Mouse (Mus musculus) liver, postnatal 0 days (tissue): ENCODE measurements around the gene Ccdc155. TPM values are rescaled to one million over a fixed set of nuclear protein-coding genes. Genes with fewer than 3 reads are reported as not detected.

Experiments used
- ATAC-seq: fragments of 200-750 bp; cut with Nextera tagmentation; 2 replicates; pipeline ENCODE4 v1.8.0; 2017; ENCODE audit warnings: mild to moderate bottlenecking, moderate library complexity
- DNase-seq: peaks from one replicate; pipeline ENCODE4 v3.0.0-alpha.2; 2016
- H3K27ac ChIP-seq: fragments of 300-500 bp; sonication (generic); 2 replicates; pipeline ENCODE4 v1.5.1; 2014; ENCODE audit warnings: antibody characterized with exemption, moderate library complexity, mild to moderate bottlenecking, low read depth
- H3K27me3 ChIP-seq: fragments of 300-500 bp; sonication (generic); 2 replicates; pipeline ENCODE4 v1.6.1; 2014; ENCODE audit warnings: low read length, control low read depth, mixed read lengths; ENCODE audit not compliant: insufficient read depth
- H3K36me3 ChIP-seq: fragments of 300-500 bp; sonication (generic); replicated peaks from 2 replicates; pipeline ENCODE4 v1.6.1; 2014; ENCODE audit warnings: mild to moderate bottlenecking, control low read depth, low read length, moderate library complexity, mixed read lengths; ENCODE audit not compliant: insufficient read depth
- H3K4me1 ChIP-seq: fragments of 300-500 bp; sonication (generic); 2 replicates; pipeline ENCODE4 v1.6.1; 2014; ENCODE audit warnings: antibody characterized with exemption, mild to moderate bottlenecking, control low read depth; ENCODE audit not compliant: insufficient read depth
- H3K4me2 ChIP-seq: fragments of 300-500 bp; sonication (generic); 2 replicates; pipeline ENCODE4 v1.6.1; 2014; ENCODE audit warnings: low read depth, mild to moderate bottlenecking, low read length, moderate library complexity, mixed read lengths
- H3K4me3 ChIP-seq: fragments of 300-500 bp; sonication (generic); 2 replicates; pipeline ENCODE4 v1.5.1; 2014; ENCODE audit warnings: low read depth, low read length
- H3K9ac ChIP-seq: fragments of 300-500 bp; sonication (generic); replicated peaks from 2 replicates; pipeline ENCODE4 v1.6.1; 2014; ENCODE audit warnings: mild to moderate bottlenecking, moderate library complexity
- H3K9me3 ChIP-seq: fragments of 300-500 bp; sonication (generic); 2 replicates; pipeline ENCODE4 v1.6.1; 2016; ENCODE audit warnings: mild to moderate bottlenecking, control low read depth, low read length, mixed read lengths
- CTCF ChIP-seq: sonication (generic); IDR thresholded peaks from 2 replicates; pipeline ENCODE4 v1.5.1; 2016; ENCODE audit warnings: antibody characterized with exemption, low read depth
- EP300 ChIP-seq: IDR thresholded peaks from 2 replicates; pipeline ENCODE4 v1.6.1; 2016; ENCODE audit warnings: antibody characterized with exemption, low read depth, mild to moderate bottlenecking
- WGBS: fragments of 180-500 bp; shearing (Covaris S2); extraction: QIAGEN DNeasy Blood & Tissue Kit; methylation state at CpG from one replicate; pipeline ENCODE4 v1.1.7; 2014; ENCODE audit not compliant: insufficient replicate concordance; 5-methylcytosine and 5-hydroxymethylcytosine counted together
- polyA plus RNA-seq: library from polyadenylated mRNA; unstranded; fragments of >200 nt; fragmentation: Nextera tagmentation; extraction: Ambion mirVana; gene quantifications from 2 replicates; pipeline ENCODE4 v1.2.1, GENCODE M21; 2015

Gene Ccdc155
- polyA plus RNA-seq, 1 experiment from 2014 or later = not detected

DNA sequence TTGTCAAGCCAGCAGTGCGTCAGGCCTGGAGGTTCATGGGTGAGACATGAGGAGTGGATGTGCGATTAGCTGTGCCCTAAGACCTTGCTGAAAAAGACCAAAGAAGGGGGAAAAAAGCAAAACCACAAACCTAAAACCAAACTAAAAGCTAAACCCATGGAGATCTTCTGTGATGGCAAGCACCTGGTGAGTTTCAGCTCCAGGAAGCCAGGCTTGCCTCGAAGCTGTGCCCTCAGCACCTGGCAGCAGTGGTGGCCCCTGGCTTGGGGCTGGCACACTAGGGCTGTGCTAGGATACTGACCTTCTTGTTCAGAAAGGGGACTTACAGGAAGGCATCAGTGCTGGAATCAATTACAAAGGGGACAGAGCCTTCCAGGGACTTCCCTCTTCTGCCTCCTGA lies 63.4 kb downstream of the Ccdc155 start:
- no peak for ATAC-seq
- Histone ChIP-seq H3K27ac (no peak overlapping the region), H3K9ac (no peak overlapping the region), H3K36me3 (peaks cover 38% of the 10 kb centered on the region), H3K27me3 (no peaks in the 10 kb centered on the region), H3K4me3 (no peak overlapping the region), H3K4me1 (peaks cover 14% of the 10 kb centered on the region), H3K4me2 (no peak overlapping the region), H3K9me3 (no peaks in the 10 kb centered on the region)
- TF ChIP-seq EP300 (no peak), CTCF (no peak)
- no peak for DNase-seq
- WGBS = 76% methylated on average over 3 of the region's 3 CpGs

- Histone ChIP-seq H3K4me1 (peaks cover 20% of the 10 kb centered on the region), H3K36me3 (peaks cover 27% of the 10 kb centered on the region), H3K27ac (no peak overlapping the region), H3K27me3 (no peaks in the 10 kb centered on the region), H3K4me2 (no peak overlapping the region), H3K4me3 (no peak overlapping the region), H3K9me3 (no peaks in the 10 kb centered on the region), H3K9ac (no peak overlapping the region)
- no peak for ATAC-seq
- DNase-seq = no peak
- TF ChIP-seq EP300 (no peak), CTCF (no peak)
- 61% methylated on average over 8 of the region's 8 CpGs for WGBS
These were observed 64.6 kb downstream of the Ccdc155 start for GRCm38 (mm10) chr7:45139904-45140723.

- H3K27ac ChIP-seq = no peak overlapping the region
- H3K27me3 ChIP-seq = no peaks in the 10 kb centered on the region
- ATAC-seq (no peak), DNase-seq (no peak)
- no peak overlapping the region for H3K9ac ChIP-seq
- 48% methylated on average over 1 of the region's 1 CpGs for WGBS
- H3K36me3 ChIP-seq = peaks cover 11% of the 10 kb centered on the region; the same call in 1 of the 2 replicates
- no peaks in the 10 kb centered on the region for H3K9me3 ChIP-seq
- no peak overlapping the region for H3K4me2 ChIP-seq
- TF ChIP-seq EP300 = no peak
- TF ChIP-seq CTCF = no peak
- peaks cover 23% of the 10 kb centered on the region for H3K4me1 ChIP-seq
- H3K4me3 ChIP-seq = no peak overlapping the region
These were observed 66.3 kb downstream of the Ccdc155 start for GRCm38 (mm10) chr7:45138403-45138802.

DNA sequence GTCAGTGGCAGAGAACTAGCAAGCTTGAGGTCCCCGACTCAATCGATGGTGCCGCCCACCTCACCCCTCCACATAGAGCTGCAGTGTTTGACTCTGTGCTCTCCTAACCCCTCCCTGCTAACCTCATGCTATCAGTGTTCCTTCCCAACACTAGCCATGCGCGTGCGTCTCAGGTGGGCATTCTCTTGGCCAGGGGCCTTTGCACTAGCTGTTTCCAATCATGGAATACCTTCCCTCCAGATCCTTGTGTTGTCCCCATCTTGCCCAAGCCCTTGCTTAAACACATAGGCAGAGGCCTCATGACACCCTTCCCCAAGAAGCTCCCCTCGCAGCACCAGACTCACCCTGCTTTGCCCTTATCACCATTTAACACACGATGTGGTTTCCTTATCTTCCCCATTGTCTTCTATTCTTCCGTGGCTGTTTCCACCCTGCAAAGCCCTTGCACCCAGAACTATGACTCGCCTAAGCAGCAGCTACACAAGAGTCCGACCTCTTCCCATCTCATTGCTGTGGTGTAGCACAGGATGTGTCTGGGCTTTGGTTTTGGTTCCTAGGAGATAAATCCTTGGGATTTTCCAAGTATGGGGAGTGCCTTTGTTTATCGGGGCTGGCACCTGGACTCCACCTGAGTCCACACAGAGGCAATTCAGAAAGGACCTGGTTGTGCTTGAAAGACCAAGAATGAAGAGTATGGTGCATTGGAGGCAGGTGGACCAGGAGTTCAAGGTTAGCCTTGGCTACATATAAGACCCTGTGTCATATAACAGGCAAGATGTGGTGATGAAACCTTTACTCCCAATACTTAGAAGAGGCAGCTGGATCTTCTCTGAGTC lies 67.3 kb downstream of the Ccdc155 start:
- no peaks in the 10 kb centered on the region for H3K27me3 ChIP-seq
- 0 out of 2 replicates have a peak overlapping the region, but pooled peaks have one; percentile 30 for H3K4me2 ChIP-seq
- TF ChIP-seq CTCF (no peak), EP300 (peak; percentile 64)
- H3K36me3 ChIP-seq = peaks cover 9% of the 10 kb centered on the region; the same call in 1 of the 2 replicates
- peak; percentile 49 for ATAC-seq
- H3K27ac ChIP-seq = peak overlapping the region; percentile 45
- no peak overlapping the region for H3K4me3 ChIP-seq
- DNase-seq = no peak
- no peaks in the 10 kb centered on the region for H3K9me3 ChIP-seq
- peaks cover 23% of the 10 kb centered on the region for H3K4me1 ChIP-seq
- WGBS = 30% methylated on average over 12 of the region's 12 CpGs
- no peak overlapping the region for H3K9ac ChIP-seq

GRCm38 (mm10) chr7:45135993-45136567 lies 68.6 kb downstream of the Ccdc155 start, which contains the start of the genes Gm45713 and Flt3l:
TSS of gene Gm45713 (minus strand) at chr7:45136231.
TSS of gene Flt3l (minus strand) at chr7:45136432.
- peak; percentile 93 for DNase-seq
- H3K9me3 ChIP-seq = no peaks in the 10 kb centered on the region
- WGBS = 2% methylated on average over 29 of the region's 29 CpGs
- H3K4me2 ChIP-seq = peak within 1 kb of the TSS; percentile 94
- peak within 1 kb of the TSS; percentile 73 for H3K4me3 ChIP-seq
- peak within 1 kb of the TSS; percentile 64 for H3K27ac ChIP-seq
- H3K9ac ChIP-seq = peak within 1 kb of the TSS; percentile 76
- TF ChIP-seq EP300 = no peak
- TF ChIP-seq CTCF = peak; percentile 99
- H3K36me3 ChIP-seq = no peaks in the 10 kb centered on the region
- H3K27me3 ChIP-seq = no peaks in the 10 kb centered on the region
- peak; percentile 86 for ATAC-seq
- peaks cover 23% of the 10 kb centered on the region for H3K4me1 ChIP-seq
